Mouse (Mus musculus) midbrain, embryonic 12.5 days (tissue): Measurements from ENCODE around the gene Ghsr. TPM values are rescaled to one million over a fixed set of nuclear protein-coding genes. Genes with fewer than 3 reads are reported as not detected.
"Not testable (repeated sequence)": the region's sequence is repeated elsewhere in the genome, so short reads cannot be mapped to it uniquely, and the experiment has no call there.

Source experiments
- ATAC-seq: fragments of 200-750 bp; cut with Nextera tagmentation; 2 replicates; pipeline ENCODE4 v1.8.0; 2017; ENCODE audit warnings: low read depth, moderate TSS enrichment, moderate library complexity; ENCODE audit not compliant: low FRiP score
- H3K27ac ChIP-seq: fragments of 300-500 bp; sonication (generic); replicated peaks from 2 replicates; pipeline ENCODE4 v1.5.1; 2016; ENCODE audit warnings: mild to moderate bottlenecking
- H3K27me3 ChIP-seq: fragments of 300-500 bp; sonication (generic); 2 replicates; pipeline ENCODE4 v1.6.1; 2016; ENCODE audit warnings: mild to moderate bottlenecking
- H3K36me3 ChIP-seq: fragments of 300-500 bp; sonication (generic); 2 replicates; pipeline ENCODE4 v1.6.1; 2016
- H3K4me1 ChIP-seq: fragments of 300-500 bp; sonication (generic); 2 replicates; pipeline ENCODE4 v1.6.1; 2016
- H3K4me2 ChIP-seq: fragments of 300-500 bp; sonication (generic); replicated peaks from 2 replicates; pipeline ENCODE4 v1.6.1; 2016; ENCODE audit warnings: mild to moderate bottlenecking, moderate library complexity
- H3K4me3 ChIP-seq: fragments of 300-500 bp; sonication (generic); 2 replicates; pipeline ENCODE4 v1.5.1; 2016; ENCODE audit warnings: mild to moderate bottlenecking
- H3K9ac ChIP-seq: fragments of 300-500 bp; sonication (generic); replicated peaks from 2 replicates; pipeline ENCODE4 v1.6.1; 2016; ENCODE audit warnings: mild to moderate bottlenecking, moderate library complexity
- H3K9me3 ChIP-seq: fragments of 300-500 bp; sonication (generic); 2 replicates; pipeline ENCODE4 v1.6.1; 2016; ENCODE audit warnings: mild to moderate bottlenecking
- WGBS: fragments of 180-500 bp; shearing (Covaris S2); methylation state at CpG from one replicate; pipeline ENCODE4 v1.1.7; 2016; 5-methylcytosine and 5-hydroxymethylcytosine counted together
- polyA plus RNA-seq: library from polyadenylated mRNA; unstranded; fragments of >200 nt; fragmentation: Nextera tagmentation; extraction: Ambion mirVana; gene quantifications from 2 replicates; pipeline ENCODE4 v1.2.1, GENCODE M21; 2016

Ghsr gene
- polyA plus RNA-seq, 1 experiment from 2014 or later = 0.14 TPM

DNA sequence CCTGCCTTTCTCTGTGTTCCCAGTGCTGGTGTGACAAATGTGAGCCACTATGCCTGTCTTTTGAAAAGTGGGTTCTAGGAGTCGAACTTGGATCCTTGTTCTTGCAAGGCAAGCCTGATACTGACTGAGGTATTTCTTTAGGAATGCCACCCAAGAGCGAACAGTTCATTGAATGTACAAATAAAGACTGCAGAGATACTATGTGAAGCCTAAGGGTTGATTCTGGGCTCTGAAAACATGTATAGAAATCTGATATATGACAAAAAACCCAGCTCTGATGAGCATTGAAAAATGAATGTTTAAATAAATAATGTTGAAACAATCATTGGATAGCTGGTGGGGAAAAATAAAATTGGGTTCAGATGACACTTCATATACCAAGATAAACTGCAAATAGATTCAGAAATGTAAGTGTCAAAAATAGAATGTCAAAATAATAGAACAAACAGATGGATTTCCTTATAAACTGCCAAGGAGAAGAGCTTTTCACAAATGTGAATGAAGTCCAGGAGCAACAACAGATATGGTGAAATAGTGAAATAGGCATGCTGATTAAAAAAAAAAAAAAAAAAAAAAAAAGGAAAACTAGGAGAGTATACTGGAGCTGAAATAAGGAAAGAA is 11.9 kb upstream of the Ghsr start:
- Histone ChIP-seq H3K9ac (no peak overlapping the region), H3K4me2 (no peak overlapping the region), H3K36me3 (no peaks in the 10 kb centered on the region), H3K27ac (no peak overlapping the region), H3K9me3 (no peaks in the 10 kb centered on the region), H3K27me3 (no peaks in the 10 kb centered on the region), H3K4me3 (no peak overlapping the region), H3K4me1 (no peaks in the 10 kb centered on the region)
- WGBS = 91% methylated on average over 2 of the region's 2 CpGs
- ATAC-seq = no peak

DNA sequence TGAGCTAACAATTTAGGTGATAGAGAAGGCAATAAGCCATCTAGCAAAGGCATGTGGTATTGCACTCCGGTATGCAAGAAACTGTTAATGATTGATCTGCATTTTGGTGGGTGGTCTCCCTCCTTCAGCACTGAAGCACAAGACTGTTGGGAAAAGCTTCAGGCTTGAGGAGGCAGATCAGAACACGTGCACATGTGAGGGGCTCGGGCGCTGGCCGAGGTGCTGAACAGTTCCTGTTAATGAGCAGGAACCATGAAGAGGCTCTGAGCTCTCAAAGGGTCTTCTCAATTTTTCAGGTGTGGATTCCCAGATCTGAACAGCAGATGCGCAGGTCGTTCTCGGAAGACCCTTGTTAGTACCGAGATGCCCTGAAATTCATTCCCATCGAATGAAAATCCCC is 1.0 kb upstream of the Ghsr start:
- WGBS = 8% methylated on average over 10 of the region's 10 CpGs
- Histone ChIP-seq H3K27me3 (peaks cover 58% of the 10 kb centered on the region), H3K27ac (no peak overlapping the region), H3K4me1 (peaks cover 15% of the 10 kb centered on the region), H3K9ac (no peak overlapping the region), H3K9me3 (no peaks in the 10 kb centered on the region), H3K4me2 (no peak overlapping the region), H3K4me3 (no peak overlapping the region), H3K36me3 (no peaks in the 10 kb centered on the region)
- no peak for ATAC-seq

DNA sequence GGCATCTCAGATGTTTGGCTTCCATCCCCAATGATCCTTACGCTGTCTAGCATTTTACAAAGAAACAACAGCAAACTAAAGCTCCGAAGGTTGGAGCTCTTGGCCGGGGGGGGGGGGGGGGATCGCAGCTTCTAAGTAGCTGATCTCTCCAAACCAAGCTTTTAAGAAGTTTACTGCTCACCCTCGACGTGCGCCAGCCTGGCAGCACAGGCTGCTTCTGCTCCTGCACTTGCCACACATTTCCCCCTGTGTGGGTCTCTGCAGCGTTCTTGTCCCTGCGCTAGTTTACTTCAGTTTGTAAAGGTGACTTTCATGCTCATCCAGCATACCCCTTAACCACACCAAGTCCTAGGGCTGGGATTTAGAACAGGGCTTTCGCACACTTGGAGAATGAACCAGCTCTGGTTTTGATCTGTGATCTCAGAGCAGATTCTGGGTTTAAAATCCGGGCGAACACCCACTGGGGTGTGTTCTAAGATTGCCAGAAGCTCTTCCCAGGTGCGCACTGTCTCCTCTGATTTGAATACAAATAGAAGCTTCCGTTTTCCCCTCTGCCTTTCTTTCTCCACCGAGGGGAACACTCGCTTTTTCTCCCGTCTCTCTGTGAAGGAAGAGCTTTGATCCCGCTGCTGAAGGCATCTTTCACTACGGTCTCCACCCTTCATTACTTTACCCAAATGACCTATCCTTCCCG is 422 bp upstream of the Ghsr start:
- peak overlapping the region; percentile 80 for H3K4me2 ChIP-seq
- H3K27ac ChIP-seq = no peak overlapping the region
- peak overlapping the region; percentile 44 for H3K4me3 ChIP-seq
- H3K36me3 ChIP-seq = no peaks in the 10 kb centered on the region
- H3K4me1 ChIP-seq = peaks cover 15% of the 10 kb centered on the region
- H3K9me3 ChIP-seq = no peaks in the 10 kb centered on the region
- H3K27me3 ChIP-seq = peaks cover 58% of the 10 kb centered on the region
- H3K9ac ChIP-seq = peak overlapping the region; percentile 28; the same call in 1 of the 2 replicates
- no peak for ATAC-seq
- WGBS = 2% methylated on average over 20 of the region's 20 CpGs

DNA sequence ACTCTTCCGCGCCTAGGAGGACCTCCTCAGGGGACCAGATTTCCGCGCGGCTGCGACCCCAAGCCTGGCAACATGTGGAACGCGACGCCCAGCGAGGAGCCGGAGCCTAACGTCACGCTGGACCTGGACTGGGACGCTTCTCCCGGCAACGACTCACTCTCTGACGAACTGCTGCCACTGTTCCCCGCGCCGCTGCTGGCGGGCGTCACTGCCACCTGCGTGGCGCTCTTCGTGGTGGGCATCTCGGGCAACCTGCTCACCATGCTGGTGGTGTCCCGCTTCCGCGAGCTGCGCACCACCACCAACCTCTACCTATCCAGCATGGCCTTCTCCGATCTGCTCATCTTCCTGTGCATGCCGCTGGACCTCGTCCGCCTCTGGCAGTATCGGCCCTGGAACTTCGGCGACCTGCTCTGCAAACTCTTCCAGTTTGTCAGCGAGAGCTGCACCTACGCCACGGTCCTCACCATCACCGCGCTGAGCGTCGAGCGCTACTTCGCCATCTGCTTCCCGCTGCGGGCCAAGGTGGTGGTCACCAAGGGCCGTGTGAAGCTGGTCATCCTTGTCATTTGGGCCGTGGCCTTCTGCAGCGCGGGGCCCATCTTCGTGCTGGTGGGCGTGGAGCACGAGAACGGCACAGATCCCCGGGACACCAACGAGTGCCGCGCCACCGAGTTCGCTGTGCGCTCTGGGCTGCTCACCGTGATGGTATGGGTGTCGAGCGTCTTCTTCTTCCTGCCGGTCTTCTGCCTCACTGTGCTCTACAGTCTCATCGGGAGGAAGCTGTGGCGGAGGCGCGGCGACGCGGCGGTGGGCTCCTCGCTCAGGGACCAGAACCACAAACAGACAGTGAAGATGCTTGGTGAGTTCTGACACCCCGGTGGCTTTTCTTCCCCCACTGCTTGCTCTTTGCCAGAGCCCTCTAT is 837 bp downstream of the Ghsr start:
- peak overlapping the region; percentile 44 for H3K4me3 ChIP-seq
- H3K4me2 ChIP-seq = peak overlapping the region; percentile 80
- H3K4me1 ChIP-seq = peaks cover 15% of the 10 kb centered on the region
- H3K9ac ChIP-seq = 0 out of 2 replicates have a peak overlapping the region, but pooled peaks have one; percentile 28
- H3K9me3 ChIP-seq = no peaks in the 10 kb centered on the region
- H3K27me3 ChIP-seq = peaks cover 58% of the 10 kb centered on the region
- WGBS = under 1% methylated on average over 77 of the region's 77 CpGs
- ATAC-seq = peak; percentile 47
- H3K27ac ChIP-seq = no peak overlapping the region
- H3K36me3 ChIP-seq = no peaks in the 10 kb centered on the region

DNA sequence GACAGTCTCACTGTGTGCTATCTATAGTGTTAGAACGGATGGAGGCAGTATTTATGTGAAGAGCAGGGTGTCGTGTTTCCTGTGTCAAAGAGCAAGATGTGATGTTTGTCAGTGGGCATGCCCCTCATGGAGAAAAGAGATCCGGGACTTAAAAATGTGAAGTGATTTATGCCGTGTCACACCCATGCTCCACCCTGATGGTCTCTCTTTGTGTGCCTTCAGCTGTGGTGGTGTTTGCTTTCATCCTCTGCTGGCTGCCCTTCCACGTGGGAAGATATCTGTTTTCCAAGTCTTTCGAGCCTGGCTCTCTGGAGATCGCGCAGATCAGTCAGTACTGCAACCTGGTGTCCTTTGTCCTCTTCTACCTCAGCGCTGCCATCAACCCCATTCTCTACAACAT is 3.2 kb downstream of the Ghsr start:
- Histone ChIP-seq H3K9ac (no peak overlapping the region), H3K4me2 (no peak overlapping the region), H3K27me3 (peaks cover 52% of the 10 kb centered on the region), H3K9me3 (no peaks in the 10 kb centered on the region), H3K27ac (no peak overlapping the region), H3K36me3 (no peaks in the 10 kb centered on the region), H3K4me3 (no peak overlapping the region), H3K4me1 (peaks cover 15% of the 10 kb centered on the region)
- 65% methylated on average over 9 of the region's 9 CpGs for WGBS
- no peak for ATAC-seq

DNA sequence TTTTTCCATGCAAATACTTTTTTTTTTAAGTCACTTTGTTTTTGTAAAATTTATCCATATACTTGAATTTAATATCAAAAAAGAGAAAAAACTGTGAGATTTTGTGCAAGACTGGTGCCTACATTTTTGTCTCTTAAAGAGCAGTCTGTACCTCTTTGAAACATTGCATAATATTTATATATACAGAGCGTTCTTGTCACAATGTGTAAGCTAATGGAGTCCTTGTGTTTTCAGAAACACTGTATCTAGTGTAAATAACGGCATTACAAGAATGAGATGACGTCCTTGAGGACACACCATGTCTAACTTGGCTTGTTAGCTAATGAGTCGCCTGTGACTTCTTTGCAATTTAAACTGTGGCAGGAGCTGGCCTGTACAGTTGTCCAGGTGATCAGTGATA is 6.8 kb downstream of the Ghsr start:
- Histone ChIP-seq H3K4me3 (no peak overlapping the region), H3K9ac (no peak overlapping the region), H3K27ac (no peak overlapping the region), H3K4me2 (no peak overlapping the region), H3K27me3 (peaks cover 17% of the 10 kb centered on the region), H3K36me3 (no peaks in the 10 kb centered on the region), H3K9me3 (no peaks in the 10 kb centered on the region), H3K4me1 (no peaks in the 10 kb centered on the region)
- ATAC-seq = no peak
- WGBS = 84% methylated on average over 4 of the region's 4 CpGs

DNA sequence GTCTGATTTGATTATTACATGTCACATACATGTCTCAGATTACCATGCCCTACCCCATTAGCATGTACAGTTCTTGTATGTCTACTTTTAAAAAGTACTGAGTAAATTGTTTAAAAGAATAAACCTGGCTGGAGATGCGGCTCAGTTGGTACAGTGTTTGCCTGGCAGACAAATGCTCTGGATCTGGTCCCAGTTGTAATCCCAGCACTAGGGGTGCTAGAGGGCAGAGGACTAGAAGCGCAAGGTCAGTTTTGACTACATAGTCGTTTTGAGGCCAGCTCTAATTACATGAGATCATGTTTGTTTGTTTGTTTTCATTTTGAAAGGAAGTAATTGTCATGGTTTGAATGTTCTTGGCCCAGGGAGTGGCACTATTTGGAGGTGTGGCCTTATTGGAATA is 13.7 kb downstream of the Ghsr start:
- no peaks in the 10 kb centered on the region for H3K27me3 ChIP-seq
- ATAC-seq = no peak
- WGBS = 76% methylated on average over 3 of the region's 3 CpGs
- no peak overlapping the region for H3K27ac ChIP-seq
- H3K4me3 ChIP-seq = no peak overlapping the region
- no peaks in the 10 kb centered on the region for H3K4me1 ChIP-seq
- no peaks in the 10 kb centered on the region for H3K9me3 ChIP-seq
- H3K9ac ChIP-seq = no peak overlapping the region
- no peak overlapping the region for H3K4me2 ChIP-seq
- no peaks in the 10 kb centered on the region for H3K36me3 ChIP-seq

DNA sequence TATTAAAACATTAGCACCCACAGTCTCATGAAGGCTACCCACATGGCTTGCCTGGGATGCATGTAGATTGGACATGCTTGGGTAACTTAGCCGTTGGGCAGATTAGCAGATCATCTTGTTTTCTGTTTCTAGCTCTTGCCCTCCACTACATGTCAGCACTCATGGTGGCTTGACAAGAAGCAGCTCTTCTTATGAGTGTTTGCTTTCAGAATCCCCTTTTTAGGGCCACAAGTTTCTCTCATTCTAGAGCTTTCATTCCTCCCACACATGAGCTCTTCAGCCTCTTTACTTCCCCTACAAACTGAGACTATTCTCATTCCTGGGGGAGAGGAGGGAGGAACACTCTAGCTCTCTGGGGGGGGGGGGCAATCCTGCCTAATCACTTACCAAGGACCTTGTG is 18.8 kb downstream of the Ghsr start:
- Histone ChIP-seq H3K9me3 (no peaks in the 10 kb centered on the region), H3K4me3 (no peak overlapping the region), H3K4me1 (no peaks in the 10 kb centered on the region), H3K36me3 (no peaks in the 10 kb centered on the region), H3K4me2 (no peak overlapping the region), H3K9ac (no peak overlapping the region), H3K27ac (no peak overlapping the region), H3K27me3 (no peaks in the 10 kb centered on the region)
- ATAC-seq = no peak
- 67% methylated on average over 1 of the region's 1 CpGs for WGBS

DNA sequence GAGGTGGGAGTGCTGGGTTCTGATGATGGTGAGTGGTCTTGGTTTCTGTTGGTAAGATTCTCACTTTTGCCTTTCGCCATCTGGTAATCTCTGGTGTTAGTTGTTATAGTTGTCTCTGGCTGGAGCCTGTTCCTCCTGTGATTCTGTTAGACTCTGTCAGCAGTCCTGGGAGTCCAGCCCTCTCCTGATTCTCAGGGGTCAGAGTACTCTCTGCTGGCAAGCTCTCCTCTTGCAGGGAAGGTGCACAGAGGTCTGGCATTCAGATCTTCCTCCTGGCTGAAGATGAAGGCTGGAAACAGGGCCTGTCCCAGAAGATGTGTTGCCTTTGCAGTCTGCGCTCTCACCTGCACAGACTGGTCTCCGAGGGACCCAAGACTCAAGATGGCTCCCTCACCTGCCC is 29.8 kb downstream of the Ghsr start:
- not testable (repeated sequence) for H3K4me2 ChIP-seq, H3K27ac ChIP-seq, H3K27me3 ChIP-seq, H3K9me3 ChIP-seq, H3K4me3 ChIP-seq, H3K4me1 ChIP-seq, H3K9ac ChIP-seq, H3K36me3 ChIP-seq, ATAC-seq
- 90% methylated on average over 3 of the region's 3 CpGs for WGBS

DNA sequence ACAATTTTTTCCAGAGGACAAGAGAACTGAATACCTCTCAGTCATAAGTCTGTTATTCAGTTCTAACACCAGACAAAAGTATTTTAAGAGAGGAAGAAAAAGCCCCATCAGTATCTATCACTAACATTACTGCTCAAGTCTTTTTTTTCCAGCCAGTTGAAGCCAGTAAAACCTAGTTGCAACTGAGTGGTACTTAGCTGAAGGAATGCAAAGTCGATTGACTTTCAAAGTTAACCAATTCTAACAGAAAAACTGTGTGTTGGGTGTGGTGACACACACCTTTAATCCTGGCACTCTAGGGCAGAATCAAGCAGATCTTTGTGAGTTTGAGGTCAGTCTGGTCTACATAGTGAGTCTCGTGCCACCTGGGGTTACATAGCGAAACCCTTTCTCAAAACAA is 35.3 kb downstream of the Ghsr start:
- H3K4me2 ChIP-seq = no peak overlapping the region
- no peak overlapping the region for H3K4me3 ChIP-seq
- H3K36me3 ChIP-seq = no peaks in the 10 kb centered on the region
- 88% methylated on average over 3 of the region's 3 CpGs for WGBS
- H3K27me3 ChIP-seq = no peaks in the 10 kb centered on the region
- no peak for ATAC-seq
- no peak overlapping the region for H3K9ac ChIP-seq
- no peak overlapping the region for H3K27ac ChIP-seq
- no peaks in the 10 kb centered on the region for H3K9me3 ChIP-seq
- no peaks in the 10 kb centered on the region for H3K4me1 ChIP-seq

DNA sequence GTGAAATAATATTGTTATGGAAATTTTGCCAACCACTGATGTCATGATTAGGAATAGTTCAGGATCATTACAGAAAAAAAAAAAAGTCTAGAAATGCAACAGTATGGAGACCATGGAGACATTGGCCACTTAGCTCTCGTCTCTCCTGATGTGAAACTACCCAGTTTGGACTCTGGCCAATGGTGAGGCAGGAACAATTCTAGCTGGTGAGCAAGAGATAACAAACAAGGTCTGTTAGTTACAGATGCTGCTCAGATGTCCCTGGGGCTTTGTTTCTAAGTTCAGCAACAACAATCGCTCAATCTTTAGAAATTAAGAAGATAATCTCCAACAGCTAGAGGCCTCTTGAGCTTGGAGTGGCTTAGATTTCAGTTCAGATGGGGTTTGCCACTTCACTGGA is 37.4 kb downstream of the Ghsr start:
- Histone ChIP-seq H3K36me3 (no peaks in the 10 kb centered on the region), H3K4me3 (no peak overlapping the region), H3K9ac (no peak overlapping the region), H3K9me3 (no peaks in the 10 kb centered on the region), H3K4me2 (no peak overlapping the region), H3K27me3 (no peaks in the 10 kb centered on the region), H3K27ac (no peak overlapping the region), H3K4me1 (no peaks in the 10 kb centered on the region)
- no peak for ATAC-seq
- 86% methylated on average over 2 of the region's 2 CpGs for WGBS

DNA sequence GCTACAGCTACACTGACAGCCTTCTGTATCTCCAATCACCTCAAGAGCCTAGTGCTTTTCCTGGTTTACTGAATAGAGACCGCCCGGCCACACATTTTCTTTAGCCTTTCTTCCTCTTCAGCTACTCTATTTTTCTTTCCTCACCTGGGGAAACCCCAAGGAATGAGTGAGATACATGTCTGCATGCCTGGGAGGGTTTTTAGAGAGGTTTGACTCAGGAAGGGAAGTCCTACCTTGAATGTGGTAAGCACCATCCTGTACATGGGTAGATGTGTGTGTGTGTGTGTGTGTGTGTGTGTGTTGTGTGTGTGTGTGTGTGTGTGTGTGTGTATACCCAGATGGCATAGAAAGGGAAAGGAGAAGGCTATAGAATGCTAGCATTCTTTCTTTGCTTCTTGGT is 40.1 kb downstream of the Ghsr start:
- no peak for ATAC-seq

More for the DNA sequence above, 40.1 kb downstream of the Ghsr start:
- Histone ChIP-seq H3K9ac (no peak overlapping the region), H3K9me3 (no peaks in the 10 kb centered on the region), H3K4me3 (no peak overlapping the region), H3K4me2 (no peak overlapping the region), H3K27ac (no peak overlapping the region), H3K36me3 (no peaks in the 10 kb centered on the region), H3K4me1 (no peaks in the 10 kb centered on the region), H3K27me3 (no peaks in the 10 kb centered on the region)
- WGBS = 90% methylated on average over 2 of the region's 2 CpGs
